In genomic region chr12:16098840-16099239, GRCm38 (mm10) we compare ENCODE assay signal across 21 mouse cellular contexts.
"Had no signal": no experiment of that assay in that cellular context is flagged by ENCODE, and none has a peak within 500 bp of the region (broad histone marks: within the 10 kb centered on the region; RNA-seq: fewer than 3 reads in every experiment).

No protein-coding gene starts in this region.

- H3K4me3 ChIP-seq: liver, embryonic 13.5 days; liver, embryonic 15.5 days; lung, embryonic 15.5 days; megakaryocyte, embryonic 14.5 days; midbrain, embryonic 10.5 days; midbrain, embryonic 12.5 days; myocyte; neural tube, embryonic 13.5 days; neural tube, embryonic 15.5 days had no signal

- H3K9me3 ChIP-seq: liver, embryonic 13.5 days; liver, embryonic 15.5 days; lung, embryonic 15.5 days; megakaryocyte, embryonic 14.5 days; midbrain, embryonic 10.5 days; midbrain, embryonic 12.5 days; neural tube, embryonic 13.5 days; neural tube, embryonic 15.5 days had no signal

- H3K4me1 ChIP-seq: liver, embryonic 13.5 days; liver, embryonic 15.5 days; lung, embryonic 15.5 days; midbrain, embryonic 10.5 days; midbrain, embryonic 12.5 days; neural tube, embryonic 13.5 days; neural tube, embryonic 15.5 days had no signal

- ATAC-seq: midbrain, embryonic 16.5 days had no signal

- H3K27ac ChIP-seq: liver, embryonic 13.5 days; liver, embryonic 15.5 days; lung, embryonic 15.5 days; midbrain, embryonic 10.5 days; midbrain, embryonic 12.5 days; neural tube, embryonic 13.5 days; neural tube, embryonic 15.5 days had no signal

- H3K9ac ChIP-seq: liver, embryonic 13.5 days; liver, embryonic 15.5 days; lung, embryonic 15.5 days; midbrain, embryonic 12.5 days; neural tube, embryonic 13.5 days; neural tube, embryonic 15.5 days had no signal

- DNase-seq: liver, embryonic 13.5 days; lung, adult 18-20 months; lung, postnatal 10 days; midbrain, embryonic 14.5 days; right cerebral cortex, adult 18-20 months; right cerebral cortex, postnatal 25 days; right cerebral cortex, postnatal 4 days; spleen, adult 18-20 months; thymus, adult 18-20 months; thymus, postnatal 14 days; thymus, postnatal 36 days had no signal

- H3K36me3 ChIP-seq: liver, embryonic 13.5 days; liver, embryonic 15.5 days; lung, embryonic 15.5 days; midbrain, embryonic 10.5 days; midbrain, embryonic 12.5 days; neural tube, embryonic 13.5 days; neural tube, embryonic 15.5 days had no signal

- H3K4me2 ChIP-seq: liver, embryonic 11.5 days; liver, embryonic 13.5 days; liver, embryonic 15.5 days; lung, embryonic 15.5 days; midbrain, embryonic 12.5 days; neural tube, embryonic 13.5 days; neural tube, embryonic 15.5 days had no signal

- H3K27me3 ChIP-seq: liver, embryonic 13.5 days; liver, embryonic 15.5 days; midbrain, embryonic 12.5 days; neural tube, embryonic 13.5 days; neural tube, embryonic 15.5 days had no signal
